Mouse (Mus musculus): Measurements from ENCODE around the gene Esf1. TPM values are rescaled to one million over a fixed set of nuclear protein-coding genes. Genes with fewer than 3 reads are reported as not detected.
A peak's percentile ranks its signal among the peaks of the same experiment; 100 is the strongest.

The Esf1 gene
- polyA plus RNA-seq, 1 experiment from 2014 or later = 7.5 TPM

- Histone ChIP-seq H3K27me3 (ENCODE audit: control insufficient read depth, insufficient read depth, low read depth, low read length) (no peaks in the 10 kb centered on the region), H3K36me3 (ENCODE audit: control insufficient read depth, insufficient read depth) (no peaks in the 10 kb centered on the region), H3K9me3 (replicated peaks; ENCODE audit: control insufficient read depth, low read length) (no peaks in the 10 kb centered on the region), H3K4me3 (ENCODE audit: low read depth, low read length) (no peak overlapping the region), H3K9ac (ENCODE audit: low read depth, low read length) (no peak overlapping the region), H3K27ac (ENCODE audit: low read length) (no peak overlapping the region), H3K4me2 (ENCODE audit: low read depth, low read length) (no peak overlapping the region), H3K4me1 (ENCODE audit: control insufficient read depth, low read depth, low read length) (no peaks in the 10 kb centered on the region)
- no peak for ATAC-seq (ENCODE audit: low read depth)
- WGBS (ENCODE audit: insufficient replicate concordance) = 54% methylated on average over 3 of the region's 3 CpGs
These were observed 65.4 kb downstream of the Esf1 start for GRCm38 (mm10) chr2:140104951-140105350.

GRCm38 (mm10) chr2:140100551-140101474 lies 69.6 kb downstream of the Esf1 start:
- H3K27me3 ChIP-seq (ENCODE audit: control insufficient read depth, insufficient read depth, low read depth, low read length) = no peaks in the 10 kb centered on the region
- 74% methylated on average over 3 of the region's 3 CpGs for WGBS (ENCODE audit: insufficient replicate concordance)
- no peak for ATAC-seq (ENCODE audit: low read depth)
- no peak overlapping the region for H3K9ac ChIP-seq (ENCODE audit: low read depth, low read length)
- H3K4me2 ChIP-seq (ENCODE audit: low read depth, low read length) = no peak overlapping the region
- no peaks in the 10 kb centered on the region for H3K36me3 ChIP-seq (ENCODE audit: control insufficient read depth, insufficient read depth)
- H3K9me3 ChIP-seq (replicated peaks; ENCODE audit: control insufficient read depth, low read length) = no peaks in the 10 kb centered on the region
- H3K4me1 ChIP-seq (ENCODE audit: control insufficient read depth, low read depth, low read length) = peaks cover 15% of the 10 kb centered on the region
- H3K4me3 ChIP-seq (ENCODE audit: low read depth, low read length) = no peak overlapping the region
- no peak overlapping the region for H3K27ac ChIP-seq (ENCODE audit: low read length)

- no peak overlapping the region for H3K4me2 ChIP-seq (ENCODE audit: low read depth, low read length)
- no peak overlapping the region for H3K4me3 ChIP-seq (ENCODE audit: low read depth, low read length)
- 79% methylated on average over 3 of the region's 3 CpGs for WGBS (ENCODE audit: insufficient replicate concordance)
- no peaks in the 10 kb centered on the region for H3K36me3 ChIP-seq (ENCODE audit: control insufficient read depth, insufficient read depth)
- no peaks in the 10 kb centered on the region for H3K27me3 ChIP-seq (ENCODE audit: control insufficient read depth, insufficient read depth, low read depth, low read length)
- no peak overlapping the region for H3K27ac ChIP-seq (ENCODE audit: low read length)
- no peak overlapping the region for H3K9ac ChIP-seq (ENCODE audit: low read depth, low read length)
- ATAC-seq (ENCODE audit: low read depth) = no peak
- H3K9me3 ChIP-seq (replicated peaks; ENCODE audit: control insufficient read depth, low read length) = no peaks in the 10 kb centered on the region
- peaks cover 15% of the 10 kb centered on the region for H3K4me1 ChIP-seq (ENCODE audit: control insufficient read depth, low read depth, low read length)
These were observed 70.4 kb downstream of the Esf1 start for GRCm38 (mm10) chr2:140099971-140100370.

GRCm38 (mm10) chr2:140097131-140097591 lies 73.2 kb downstream of the Esf1 start:
- Histone ChIP-seq H3K9ac (ENCODE audit: low read depth, low read length) (0 out of 2 replicates have a peak overlapping the region, but pooled peaks have one; percentile 0), H3K4me3 (ENCODE audit: low read depth, low read length) (peak overlapping the region; percentile 7; the same call in 1 of the 2 replicates), H3K9me3 (replicated peaks; ENCODE audit: control insufficient read depth, low read length) (no peaks in the 10 kb centered on the region), H3K4me2 (ENCODE audit: low read depth, low read length) (peak overlapping the region; percentile 30; the same call in 1 of the 2 replicates), H3K27ac (ENCODE audit: low read length) (peak overlapping the region; percentile 72), H3K4me1 (ENCODE audit: control insufficient read depth, low read depth, low read length) (peaks cover 15% of the 10 kb centered on the region), H3K36me3 (ENCODE audit: control insufficient read depth, insufficient read depth) (no peaks in the 10 kb centered on the region), H3K27me3 (ENCODE audit: control insufficient read depth, insufficient read depth, low read depth, low read length) (no peaks in the 10 kb centered on the region)
- ATAC-seq (ENCODE audit: low read depth) = peak; percentile 99
- WGBS (ENCODE audit: insufficient replicate concordance) = 35% methylated on average over 3 of the region's 3 CpGs

DNA sequence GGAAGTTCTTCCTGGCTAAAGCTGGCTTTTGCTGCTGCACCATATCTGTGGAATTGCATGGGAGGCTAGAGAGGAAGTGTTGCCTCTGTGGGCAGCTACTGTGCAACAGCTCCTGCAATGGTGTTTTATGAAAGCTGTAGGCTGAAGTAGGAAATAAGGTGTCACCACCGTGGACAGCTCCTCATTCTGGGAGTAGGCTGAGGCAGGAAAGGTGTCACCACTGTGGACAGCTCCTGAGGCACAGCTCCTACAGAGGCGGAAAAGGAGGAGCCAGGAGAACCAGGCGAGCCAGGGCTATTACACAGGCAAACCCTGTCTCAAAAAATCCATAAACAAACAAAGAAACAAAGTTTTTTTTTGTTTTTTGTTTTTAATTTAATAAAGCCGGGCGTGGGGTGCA lies 74.3 kb downstream of the Esf1 start:
- WGBS (ENCODE audit: insufficient replicate concordance) = 78% methylated on average over 5 of the region's 5 CpGs
- no peak for ATAC-seq (ENCODE audit: low read depth)
- H3K4me1 ChIP-seq (ENCODE audit: control insufficient read depth, low read depth, low read length) = peaks cover 15% of the 10 kb centered on the region

GRCm38 (mm10) chr2:140093433-140093832 lies 76.9 kb downstream of the Esf1 start:
- H3K36me3 ChIP-seq (ENCODE audit: control insufficient read depth, insufficient read depth) = no peaks in the 10 kb centered on the region
- 79% methylated on average over 5 of the region's 5 CpGs for WGBS (ENCODE audit: insufficient replicate concordance)

More for the DNA sequence above, 74.3 kb downstream of the Esf1 start:
- Histone ChIP-seq H3K4me3 (ENCODE audit: low read depth, low read length) (no peak overlapping the region), H3K27me3 (ENCODE audit: control insufficient read depth, insufficient read depth, low read depth, low read length) (no peaks in the 10 kb centered on the region), H3K27ac (ENCODE audit: low read length) (no peak overlapping the region), H3K36me3 (ENCODE audit: control insufficient read depth, insufficient read depth) (no peaks in the 10 kb centered on the region), H3K4me2 (ENCODE audit: low read depth, low read length) (no peak overlapping the region), H3K9ac (ENCODE audit: low read depth, low read length) (no peak overlapping the region), H3K9me3 (replicated peaks; ENCODE audit: control insufficient read depth, low read length) (no peaks in the 10 kb centered on the region)

DNA sequence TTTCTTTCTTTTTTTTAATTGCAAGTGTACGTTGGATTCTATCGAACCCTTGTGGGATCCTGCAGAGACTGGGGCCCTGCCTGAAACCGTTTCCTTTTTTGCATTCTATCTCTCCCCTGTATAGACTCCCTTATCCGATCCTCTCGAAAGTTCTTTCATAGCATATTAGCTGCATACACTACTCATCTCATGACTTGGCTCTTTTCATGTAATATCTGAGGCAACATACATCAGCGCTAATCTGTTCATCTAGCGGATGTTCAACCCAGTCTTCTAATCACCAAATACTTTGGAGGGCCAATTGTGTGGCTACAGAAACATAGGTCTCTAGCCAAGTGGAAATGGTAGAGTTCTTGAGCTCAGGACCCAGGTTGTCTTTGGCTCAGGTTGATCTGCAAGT lies 86.1 kb downstream of the Esf1 start:
- no peak overlapping the region for H3K27ac ChIP-seq (ENCODE audit: low read length)
- H3K4me3 ChIP-seq (ENCODE audit: low read depth, low read length) = no peak overlapping the region
- WGBS (ENCODE audit: insufficient replicate concordance) = 58% methylated on average over 7 of the region's 7 CpGs
- no peaks in the 10 kb centered on the region for H3K4me1 ChIP-seq (ENCODE audit: control insufficient read depth, low read depth, low read length)
- no peak overlapping the region for H3K4me2 ChIP-seq (ENCODE audit: low read depth, low read length)
- H3K27me3 ChIP-seq (ENCODE audit: control insufficient read depth, insufficient read depth, low read depth, low read length) = no peaks in the 10 kb centered on the region
- H3K36me3 ChIP-seq (ENCODE audit: control insufficient read depth, insufficient read depth) = no peaks in the 10 kb centered on the region
- no peak overlapping the region for H3K9ac ChIP-seq (ENCODE audit: low read depth, low read length)
- peak; percentile 43; the same call in 1 of the 2 replicates for ATAC-seq (ENCODE audit: low read depth)
- H3K9me3 ChIP-seq (replicated peaks; ENCODE audit: control insufficient read depth, low read length) = no peaks in the 10 kb centered on the region

More at GRCm38 (mm10) chr2:140093433-140093832, 76.9 kb downstream of the Esf1 start:
- Histone ChIP-seq H3K4me1 (ENCODE audit: control insufficient read depth, low read depth, low read length) (peaks cover 15% of the 10 kb centered on the region), H3K4me3 (ENCODE audit: low read depth, low read length) (no peak overlapping the region), H3K9ac (ENCODE audit: low read depth, low read length) (no peak overlapping the region), H3K9me3 (replicated peaks; ENCODE audit: control insufficient read depth, low read length) (no peaks in the 10 kb centered on the region), H3K4me2 (ENCODE audit: low read depth, low read length) (no peak overlapping the region), H3K27ac (ENCODE audit: low read length) (no peak overlapping the region), H3K27me3 (ENCODE audit: control insufficient read depth, insufficient read depth, low read depth, low read length) (no peaks in the 10 kb centered on the region)
- ATAC-seq (ENCODE audit: low read depth) = no peak

- H3K36me3 ChIP-seq (ENCODE audit: control insufficient read depth, insufficient read depth) = no peaks in the 10 kb centered on the region
- no peaks in the 10 kb centered on the region for H3K27me3 ChIP-seq (ENCODE audit: control insufficient read depth, insufficient read depth, low read depth, low read length)
- H3K9me3 ChIP-seq (replicated peaks; ENCODE audit: control insufficient read depth, low read length) = no peaks in the 10 kb centered on the region
- H3K4me3 ChIP-seq (ENCODE audit: low read depth, low read length) = no peak overlapping the region
- ATAC-seq (ENCODE audit: low read depth) = peak; percentile 72
- no peaks in the 10 kb centered on the region for H3K4me1 ChIP-seq (ENCODE audit: control insufficient read depth, low read depth, low read length)
- no peak overlapping the region for H3K4me2 ChIP-seq (ENCODE audit: low read depth, low read length)
- WGBS (ENCODE audit: insufficient replicate concordance) = 58% methylated on average over 11 of the region's 11 CpGs
- H3K9ac ChIP-seq (ENCODE audit: low read depth, low read length) = no peak overlapping the region
- H3K27ac ChIP-seq (ENCODE audit: low read length) = 0 out of 2 replicates have a peak overlapping the region, but pooled peaks have one; percentile 17
These were observed 89.4 kb downstream of the Esf1 start for GRCm38 (mm10) chr2:140080747-140081577.

Data from liver, embryonic 16.5 days (tissue).